Mouse (Mus musculus) heart, postnatal 0 days (tissue): ENCODE measurements at regions not wholly inside any gene's neighbourhood (a gene's known extent, or its start where the extent isn't known, plus 50 kb on each side); places are given as distances from the start of the nearest gene placed in this dataset.

Source experiments
- CTCF ChIP-seq: IDR thresholded peaks from 2 replicates; pipeline ENCODE4 v1.5.1; 2016; ENCODE audit warnings: antibody characterized with exemption, control low read depth, low read depth
- EP300 ChIP-seq: IDR thresholded peaks from 2 replicates; pipeline ENCODE4 v1.6.1; 2016; ENCODE audit warnings: antibody characterized with exemption, low read depth

- no peak for TF ChIP-seq CTCF
- TF ChIP-seq EP300 = no peak
These were observed 100.0 kb downstream of the Nfkbiz start for GRCm38 (mm10) chr16:55738741-55739140.
